Mouse (Mus musculus) C2C12 (cell line): ENCODE data around the gene Pum3.

Experiments
- CEBPB ChIP-seq: IDR thresholded peaks from one replicate; pipeline ENCODE4 v1.6.1; 2011; ENCODE audit warnings: low read depth, mild to moderate bottlenecking, control low read depth, moderate library complexity
- CTCF ChIP-seq: IDR thresholded peaks from one replicate; pipeline ENCODE4 v1.5.1; 2011; ENCODE audit not compliant: control insufficient read depth, insufficient read depth, insufficient read length
- FOSL1 ChIP-seq: IDR thresholded peaks from one replicate; pipeline ENCODE4 v1.8.0; 2011; ENCODE audit warnings: mild to moderate bottlenecking, low read length; ENCODE audit not compliant: poor library complexity, insufficient read depth, severe bottlenecking
- MAX ChIP-seq: IDR thresholded peaks from one replicate; pipeline ENCODE4 v1.6.1; 2011; ENCODE audit warnings: mild to moderate bottlenecking, control low read depth
- MYOD1 ChIP-seq: IDR thresholded peaks from one replicate; pipeline ENCODE4 v1.6.1; 2011; ENCODE audit warnings: low read depth; ENCODE audit not compliant: control insufficient read depth, insufficient read length
- MYOG ChIP-seq: IDR thresholded peaks from one replicate; pipeline ENCODE4 v1.6.1; 2011; ENCODE audit not compliant: control insufficient read depth, insufficient read length; ENCODE audit errors: extremely low read depth
- USF1 ChIP-seq: IDR thresholded peaks from one replicate; pipeline ENCODE4 v1.6.1; 2011; ENCODE audit warnings: low read depth, mild to moderate bottlenecking, control low read depth, moderate library complexity

DNA sequence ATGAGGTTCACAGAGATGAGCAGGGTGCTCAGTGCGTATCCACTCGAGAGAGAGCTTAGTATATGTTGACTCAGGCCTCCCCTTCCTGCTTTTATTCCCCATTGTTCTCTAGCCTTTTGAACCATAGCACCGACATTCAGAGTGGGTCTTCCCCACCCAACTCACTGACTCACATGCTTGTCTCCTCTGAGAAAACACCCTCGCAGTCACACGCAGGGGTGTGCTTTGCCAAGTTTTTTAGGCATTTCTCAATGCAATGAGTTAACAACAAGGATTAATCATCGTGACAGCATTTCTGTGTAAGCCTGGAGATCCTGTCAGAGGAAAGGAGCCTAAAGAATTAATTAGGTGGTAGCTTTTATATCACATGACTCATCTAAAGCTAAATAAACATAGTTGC lies 77.9 kb downstream of the Pum3 start:
- TF ChIP-seq CTCF, result no peak
- TF ChIP-seq MAX, result no peak
- peak; percentile 12 for TF ChIP-seq USF1
- TF ChIP-seq MYOG, result no peak
- TF ChIP-seq CEBPB, result peak; percentile 80
- no peak for TF ChIP-seq MYOD1
- TF ChIP-seq FOSL1, result no peak
